Mouse (Mus musculus): ENCODE measurements around the gene Tbc1d9b. TPM values are rescaled to one million over a fixed set of nuclear protein-coding genes. Genes with fewer than 3 reads are reported as not detected.

Tbc1d9b gene
- polyA plus RNA-seq, 1 experiment from 2014 or later, result 20.7 TPM

DNA sequence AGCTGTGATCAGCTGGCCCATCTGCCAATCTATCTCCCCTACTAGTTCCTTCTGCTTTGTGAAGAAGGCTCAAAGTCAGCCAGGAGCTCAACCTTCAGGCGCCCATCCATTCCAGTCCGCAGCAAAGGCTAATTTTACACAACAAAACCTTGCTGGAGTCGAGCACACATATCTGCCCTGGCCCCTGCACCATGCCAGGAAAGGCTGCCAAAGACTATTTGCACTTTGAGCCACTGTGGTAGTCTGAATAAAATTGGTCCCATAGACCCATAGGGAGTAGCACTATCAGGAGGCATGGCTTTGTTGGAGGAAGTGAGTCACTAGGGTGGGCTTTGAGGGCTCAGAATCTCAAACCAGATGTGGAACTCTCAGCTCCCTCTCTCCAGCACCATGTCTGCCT, 74.2 kb downstream of the Tbc1d9b start:
- H3K27ac ChIP-seq (ENCODE audit: low read depth, low read length), result no peak overlapping the region
- no peak for ATAC-seq (replicated peaks; ENCODE audit: insufficient number of reproducible peaks, low FRiP score, low TSS enrichment)
- H3K4me3 ChIP-seq (ENCODE audit: low read depth, low read length), result no peak overlapping the region
- H3K27me3 ChIP-seq (ENCODE audit: control insufficient read depth, insufficient read depth, low read length), result no peaks in the 10 kb centered on the region
- H3K36me3 ChIP-seq (ENCODE audit: control insufficient read depth, insufficient read depth, low read length), result peaks cover 53% of the 10 kb centered on the region
- no peaks in the 10 kb centered on the region for H3K9me3 ChIP-seq (replicated peaks; ENCODE audit: control insufficient read depth, low read length)
- H3K9ac ChIP-seq (ENCODE audit: low read depth, low read length), result no peak overlapping the region
- WGBS (ENCODE audit: insufficient replicate concordance), result 88% methylated on average over 3 of the region's 3 CpGs
- peaks cover 5% of the 10 kb centered on the region for H3K4me1 ChIP-seq (ENCODE audit: control insufficient read depth, insufficient read depth, low read length)
- no peak overlapping the region for H3K4me2 ChIP-seq

- Histone ChIP-seq H3K4me3 (ENCODE audit: low read depth, low read length) (no peak overlapping the region), H3K36me3 (ENCODE audit: control insufficient read depth, insufficient read depth, low read length) (peaks cover 48% of the 10 kb centered on the region), H3K9ac (ENCODE audit: low read depth, low read length) (no peak overlapping the region), H3K4me2 (no peak overlapping the region), H3K9me3 (replicated peaks; ENCODE audit: control insufficient read depth, low read length) (no peaks in the 10 kb centered on the region), H3K27me3 (ENCODE audit: control insufficient read depth, insufficient read depth, low read length) (no peaks in the 10 kb centered on the region), H3K4me1 (ENCODE audit: control insufficient read depth, insufficient read depth, low read length) (peaks cover 7% of the 10 kb centered on the region), H3K27ac (ENCODE audit: low read depth, low read length) (no peak overlapping the region)
- ATAC-seq (replicated peaks; ENCODE audit: insufficient number of reproducible peaks, low FRiP score, low TSS enrichment), result no peak
- 83% methylated on average over 2 of the region's 2 CpGs for WGBS (ENCODE audit: insufficient replicate concordance)
Measured at GRCm38 (mm10) chr11:50206037-50206436, 74.8 kb downstream of the Tbc1d9b start.

DNA sequence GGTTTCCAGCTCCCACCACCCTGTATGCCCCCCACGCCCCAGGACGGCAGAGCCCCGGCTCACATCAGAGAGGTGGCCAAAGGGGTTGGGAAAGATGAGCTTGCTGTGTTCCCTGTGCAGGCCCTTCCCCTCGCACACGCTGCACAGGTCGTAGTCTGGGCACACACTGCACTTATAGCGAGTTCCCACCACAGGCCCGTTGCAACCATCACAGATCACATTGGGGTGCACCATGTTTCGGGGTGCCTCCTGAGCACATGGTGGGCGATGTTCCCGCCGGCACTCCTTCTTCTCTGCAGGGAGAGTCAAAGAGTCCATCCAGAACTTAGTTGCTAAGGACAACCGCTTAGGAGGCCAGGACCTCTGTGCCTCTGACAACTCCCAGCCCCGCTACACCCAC, 76.1 kb downstream of the Tbc1d9b start:
- no peaks in the 10 kb centered on the region for H3K9me3 ChIP-seq (replicated peaks; ENCODE audit: control insufficient read depth, low read length)
- no peak overlapping the region for H3K4me2 ChIP-seq
- no peak for ATAC-seq (replicated peaks; ENCODE audit: insufficient number of reproducible peaks, low FRiP score, low TSS enrichment)
- H3K36me3 ChIP-seq (ENCODE audit: control insufficient read depth, insufficient read depth, low read length), result peaks cover 36% of the 10 kb centered on the region
- no peak overlapping the region for H3K4me3 ChIP-seq (ENCODE audit: low read depth, low read length)
- peaks cover 10% of the 10 kb centered on the region for H3K4me1 ChIP-seq (ENCODE audit: control insufficient read depth, insufficient read depth, low read length)
- no peaks in the 10 kb centered on the region for H3K27me3 ChIP-seq (ENCODE audit: control insufficient read depth, insufficient read depth, low read length)
- WGBS (ENCODE audit: insufficient replicate concordance), result 94% methylated on average over 14 of the region's 14 CpGs
- H3K27ac ChIP-seq (ENCODE audit: low read depth, low read length), result no peak overlapping the region
- H3K9ac ChIP-seq (ENCODE audit: low read depth, low read length), result no peak overlapping the region

DNA sequence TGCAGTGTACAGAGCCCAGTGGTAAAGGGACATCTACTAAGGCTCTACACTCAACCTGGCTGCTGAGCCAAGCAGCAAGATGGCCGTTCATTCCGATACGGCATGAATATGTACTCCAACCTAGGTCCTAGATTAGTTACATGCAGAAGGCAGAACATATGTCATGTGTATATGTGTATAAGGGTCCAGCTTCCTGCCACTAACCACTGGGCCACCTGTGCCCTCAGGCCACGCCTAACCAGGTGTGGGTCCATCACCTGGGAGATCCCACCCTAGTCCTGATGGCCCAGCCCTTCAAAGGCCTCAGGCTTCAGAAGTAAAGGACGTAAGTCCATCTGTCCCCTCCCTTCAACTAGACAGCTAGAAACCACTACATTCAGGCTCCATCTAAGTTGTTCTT, 76.8 kb downstream of the Tbc1d9b start:
- H3K4me2 ChIP-seq, result no peak overlapping the region
- ATAC-seq (replicated peaks; ENCODE audit: insufficient number of reproducible peaks, low FRiP score, low TSS enrichment), result no peak
- H3K9ac ChIP-seq (ENCODE audit: low read depth, low read length), result no peak overlapping the region
- H3K36me3 ChIP-seq (ENCODE audit: control insufficient read depth, insufficient read depth, low read length), result peaks cover 30% of the 10 kb centered on the region
- no peak overlapping the region for H3K4me3 ChIP-seq (ENCODE audit: low read depth, low read length)
- 94% methylated on average over 5 of the region's 5 CpGs for WGBS (ENCODE audit: insufficient replicate concordance)
- no peak overlapping the region for H3K27ac ChIP-seq (ENCODE audit: low read depth, low read length)
- H3K27me3 ChIP-seq (ENCODE audit: control insufficient read depth, insufficient read depth, low read length), result no peaks in the 10 kb centered on the region
- H3K4me1 ChIP-seq (ENCODE audit: control insufficient read depth, insufficient read depth, low read length), result peaks cover 17% of the 10 kb centered on the region
- H3K9me3 ChIP-seq (replicated peaks; ENCODE audit: control insufficient read depth, low read length), result no peaks in the 10 kb centered on the region

DNA sequence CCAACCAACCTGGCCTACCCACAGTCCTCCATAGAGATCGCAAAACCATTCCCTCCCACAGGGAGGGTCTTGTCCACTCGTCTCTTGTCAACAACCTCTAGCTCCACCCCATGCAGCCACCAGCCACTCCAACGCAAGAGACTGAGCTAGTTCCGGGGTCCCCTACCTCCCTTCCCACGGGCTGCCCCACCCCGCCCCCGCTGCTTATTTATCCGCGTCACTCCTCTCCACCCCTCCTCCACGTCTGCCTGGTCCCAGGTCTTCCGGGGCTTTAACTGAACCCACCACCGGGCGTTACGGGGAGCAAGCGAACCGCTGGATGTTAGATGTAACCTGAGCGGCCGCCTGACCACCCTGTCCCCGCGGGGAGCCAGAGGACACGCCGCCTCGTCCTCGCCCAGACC, 78.9 kb downstream of the Tbc1d9b start:
- Histone ChIP-seq H3K9ac (ENCODE audit: low read depth, low read length) (peak overlapping the region; percentile 92), H3K4me2 (peak overlapping the region; percentile 62), H3K4me3 (ENCODE audit: low read depth, low read length) (peak overlapping the region; percentile 80), H3K27ac (ENCODE audit: low read depth, low read length) (peak overlapping the region; percentile 97), H3K4me1 (ENCODE audit: control insufficient read depth, insufficient read depth, low read length) (peaks cover 24% of the 10 kb centered on the region), H3K36me3 (ENCODE audit: control insufficient read depth, insufficient read depth, low read length) (peaks cover 21% of the 10 kb centered on the region), H3K27me3 (ENCODE audit: control insufficient read depth, insufficient read depth, low read length) (no peaks in the 10 kb centered on the region), H3K9me3 (replicated peaks; ENCODE audit: control insufficient read depth, low read length) (no peaks in the 10 kb centered on the region)
- WGBS (ENCODE audit: insufficient replicate concordance), result under 1% methylated on average over 24 of the region's 24 CpGs
- ATAC-seq (replicated peaks; ENCODE audit: insufficient number of reproducible peaks, low FRiP score, low TSS enrichment), result peak; percentile 90

GRCm38 (mm10) chr11:50210505-50211151, 79.4 kb downstream of the Tbc1d9b start, which contains the start of the genes Sqstm1 and Mgat4b:
Gene Sqstm1, minus strand, starts transcription at chr11:50210827.
Gene Mgat4b, plus strand, starts transcription at chr11:50210890.
- H3K4me1 ChIP-seq (ENCODE audit: control insufficient read depth, insufficient read depth, low read length), result peaks cover 27% of the 10 kb centered on the region
- peak; percentile 61 for ATAC-seq (replicated peaks; ENCODE audit: insufficient number of reproducible peaks, low FRiP score, low TSS enrichment)
- WGBS (ENCODE audit: insufficient replicate concordance), result under 1% methylated on average over 48 of the region's 48 CpGs

GRCm38 (mm10) chr11:50211322-50212059, 80.3 kb downstream of the Tbc1d9b start:
- Histone ChIP-seq H3K27me3 (ENCODE audit: control insufficient read depth, insufficient read depth, low read length) (no peaks in the 10 kb centered on the region), H3K9ac (ENCODE audit: low read depth, low read length) (peak overlapping the region; percentile 92), H3K4me2 (peak overlapping the region; percentile 62), H3K9me3 (replicated peaks; ENCODE audit: control insufficient read depth, low read length) (no peaks in the 10 kb centered on the region), H3K4me1 (ENCODE audit: control insufficient read depth, insufficient read depth, low read length) (peaks cover 34% of the 10 kb centered on the region), H3K27ac (ENCODE audit: low read depth, low read length) (peak overlapping the region; percentile 97), H3K4me3 (ENCODE audit: low read depth, low read length) (peak overlapping the region; percentile 80), H3K36me3 (ENCODE audit: control insufficient read depth, insufficient read depth, low read length) (peaks cover 8% of the 10 kb centered on the region)
- WGBS (ENCODE audit: insufficient replicate concordance), result 90% methylated on average over 3 of the region's 3 CpGs
- no peak for ATAC-seq (replicated peaks; ENCODE audit: insufficient number of reproducible peaks, low FRiP score, low TSS enrichment)

More at GRCm38 (mm10) chr11:50210505-50211151, 79.4 kb downstream of the Tbc1d9b start, which contains the start of the genes Sqstm1 and Mgat4b:
- Histone ChIP-seq H3K27ac (ENCODE audit: low read depth, low read length) (peak within 1 kb of the TSS; percentile 97), H3K9me3 (replicated peaks; ENCODE audit: control insufficient read depth, low read length) (no peaks in the 10 kb centered on the region), H3K36me3 (ENCODE audit: control insufficient read depth, insufficient read depth, low read length) (peaks cover 16% of the 10 kb centered on the region), H3K27me3 (ENCODE audit: control insufficient read depth, insufficient read depth, low read length) (no peaks in the 10 kb centered on the region), H3K4me3 (ENCODE audit: low read depth, low read length) (peak within 1 kb of the TSS; percentile 80), H3K4me2 (peak within 1 kb of the TSS; percentile 62), H3K9ac (ENCODE audit: low read depth, low read length) (peak within 1 kb of the TSS; percentile 92)

DNA sequence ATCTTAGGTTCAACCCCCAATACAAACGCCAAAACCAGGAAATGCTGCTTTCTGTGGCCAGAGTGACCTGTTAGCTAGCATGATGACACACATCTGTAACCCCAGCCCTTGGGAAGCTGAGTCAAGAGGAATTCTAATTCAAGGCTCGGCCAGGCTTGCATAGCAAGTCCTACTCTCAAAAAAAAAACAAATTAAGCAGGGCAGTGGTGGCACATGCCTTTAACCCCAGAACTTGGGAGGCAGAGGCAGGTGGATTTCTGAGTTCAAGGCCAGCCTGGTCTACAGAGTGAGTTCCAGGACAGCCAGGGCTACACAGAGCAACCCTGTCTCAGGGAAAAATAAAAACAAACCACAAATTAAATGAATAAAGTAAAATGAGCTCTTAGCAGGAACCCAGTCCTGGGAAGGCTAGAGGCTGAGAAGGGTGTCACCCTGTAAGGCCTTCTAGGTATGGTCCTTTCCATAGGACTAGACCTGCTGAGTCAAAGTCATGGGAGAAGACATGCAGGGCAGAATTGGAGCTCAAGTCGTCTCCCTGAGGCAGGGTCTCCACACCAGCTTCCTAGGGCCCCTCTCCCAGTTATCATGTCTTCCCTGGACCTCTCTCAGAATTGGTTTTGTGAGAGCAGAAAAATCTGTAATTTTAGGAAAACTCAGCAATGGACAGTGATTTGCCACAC, 81.0 kb downstream of the Tbc1d9b start:
- no peaks in the 10 kb centered on the region for H3K27me3 ChIP-seq (ENCODE audit: control insufficient read depth, insufficient read depth, low read length)
- no peak overlapping the region for H3K4me3 ChIP-seq (ENCODE audit: low read depth, low read length)
- peaks cover 34% of the 10 kb centered on the region for H3K4me1 ChIP-seq (ENCODE audit: control insufficient read depth, insufficient read depth, low read length)
- H3K4me2 ChIP-seq, result no peak overlapping the region
- H3K27ac ChIP-seq (ENCODE audit: low read depth, low read length), result peak overlapping the region; percentile 68; the same call in 1 of the 2 replicates
- no peak for ATAC-seq (replicated peaks; ENCODE audit: insufficient number of reproducible peaks, low FRiP score, low TSS enrichment)
- no peak overlapping the region for H3K9ac ChIP-seq (ENCODE audit: low read depth, low read length)
- peaks cover 1% of the 10 kb centered on the region for H3K36me3 ChIP-seq (ENCODE audit: control insufficient read depth, insufficient read depth, low read length)
- WGBS (ENCODE audit: insufficient replicate concordance), result 77% methylated on average over 3 of the region's 3 CpGs
- no peaks in the 10 kb centered on the region for H3K9me3 ChIP-seq (replicated peaks; ENCODE audit: control insufficient read depth, low read length)
